ENCODE assay signal across 7 mouse cellular contexts in genomic region chr6:120916972-120917881, GRCm38 (mm10). TPM values are rescaled to one million over a fixed set of nuclear protein-coding genes. Genes with fewer than 3 reads are reported as not detected.
DNase-seq lines count a peak whose midpoint lies in the region; ATAC-seq and TF ChIP-seq lines count a peak whose summit lies in the region.
"Not testable (repeated sequence)": the region's sequence is repeated elsewhere in the genome, so short reads cannot be mapped to it uniquely, and the experiment has no call there.

No protein-coding gene starts in this region.

- peak overlapping the region; percentile 61 for H3K9ac ChIP-seq in embryonic facial prominence, embryonic 14.5 days (ENCODE audit: low read depth, low read length)
- not testable (repeated sequence) for H3K9ac ChIP-seq in heart, adult 2 months (ENCODE audit: low read depth, low read length); limb, embryonic 11.5 days (ENCODE audit: low read length)
- peak overlapping the region; percentile 81 for H3K9ac ChIP-seq in hindbrain, embryonic 16.5 days (ENCODE audit: low read depth, low read length)
- peak overlapping the region; percentile 48 for H3K9ac ChIP-seq in neural tube, embryonic 11.5 days (ENCODE audit: low read length)

- TF ChIP-seq POLR2A in heart, adult 2 months (IDR thresholded peaks at IDR 0.05; ENCODE audit: insufficient read depth, low read depth, low read length), result not testable (repeated sequence)

- peak overlapping the region; percentile 94 for H3K4me2 ChIP-seq in embryonic facial prominence, embryonic 14.5 days (ENCODE audit: low read depth, low read length)
- peak overlapping the region; percentile 96 for H3K4me2 ChIP-seq in hindbrain, embryonic 16.5 days (ENCODE audit: low read length)
- H3K4me2 ChIP-seq in limb, embryonic 11.5 days (ENCODE audit: low read depth, severe bottlenecking), result peak overlapping the region; percentile 93
- H3K4me2 ChIP-seq in neural tube, embryonic 11.5 days (ENCODE audit: low read depth), result peak overlapping the region; percentile 93

- WGBS in embryonic facial prominence, embryonic 14.5 days, result 32% methylated on average over 9 of the region's 14 CpGs
- WGBS in heart, adult 2 months, result 20% methylated on average over 10 of the region's 14 CpGs
- WGBS in hindbrain, embryonic 16.5 days, result 33% methylated on average over 7 of the region's 14 CpGs
- 30% methylated on average over 10 of the region's 14 CpGs for WGBS in limb, embryonic 11.5 days
- WGBS in neural tube, embryonic 11.5 days, result 27% methylated on average over 10 of the region's 14 CpGs

- H3K27me3 ChIP-seq in embryonic facial prominence, embryonic 14.5 days (replicated peaks; ENCODE audit: control insufficient read depth, insufficient read depth, low read length); heart, adult 2 months (ENCODE audit: control insufficient read depth, insufficient read depth, low read length); hindbrain, embryonic 16.5 days (replicated peaks; ENCODE audit: control insufficient read depth, insufficient read depth, low read length); limb, embryonic 11.5 days (ENCODE audit: control insufficient read depth, insufficient read depth, low read length); neural tube, embryonic 11.5 days (ENCODE audit: control insufficient read depth, insufficient read depth, low read length): not testable (repeated sequence)

- TF ChIP-seq CTCF in heart, adult 2 months (IDR thresholded peaks at IDR 0.05), result not testable (repeated sequence)

- H3K9me3 ChIP-seq in embryonic facial prominence, embryonic 14.5 days (ENCODE audit: control insufficient read depth, low read length); hindbrain, embryonic 16.5 days (ENCODE audit: control insufficient read depth, low read length); limb, embryonic 11.5 days (ENCODE audit: control insufficient read depth, low read length); neural tube, embryonic 11.5 days (ENCODE audit: control insufficient read depth, low read length): not testable (repeated sequence)

- intact Hi-C loops in heart, adult 2 months (cut with DNase I), result loop anchor here (5.0 kb wide), 1 partner anchor 260 kb away; no protein-coding TSS in a partner anchor

- TF ChIP-seq EP300 in heart, adult 2 months (IDR thresholded peaks at IDR 0.05; ENCODE audit: insufficient read depth, low read depth, low read length), result not testable (repeated sequence)

- peaks cover 13% of the 10 kb centered on the region for H3K4me1 ChIP-seq in embryonic facial prominence, embryonic 14.5 days (ENCODE audit: control insufficient read depth, insufficient read depth, low read length)
- H3K4me1 ChIP-seq in heart, adult 2 months (ENCODE audit: control insufficient read depth, insufficient read depth, low read length); hindbrain, embryonic 16.5 days (ENCODE audit: control insufficient read depth, insufficient read depth, low read depth, low read length); limb, embryonic 11.5 days (ENCODE audit: control insufficient read depth, insufficient read depth, low read length); neural tube, embryonic 11.5 days (ENCODE audit: control insufficient read depth, insufficient read depth, low read length): not testable (repeated sequence)

- H3K4me3 ChIP-seq in embryonic facial prominence, embryonic 14.5 days (ENCODE audit: low read depth, low read length), result peak overlapping the region; percentile 64
- peak overlapping the region; percentile 60 for H3K4me3 ChIP-seq in heart, adult 2 months
- peak overlapping the region; percentile 75 for H3K4me3 ChIP-seq in hindbrain, embryonic 16.5 days (ENCODE audit: low read length)
- H3K4me3 ChIP-seq in limb, embryonic 11.5 days (ENCODE audit: low read depth, low read length), result peak overlapping the region; percentile 72
- peak overlapping the region; percentile 65 for H3K4me3 ChIP-seq in neural tube, embryonic 11.5 days (ENCODE audit: low read depth, low read length)

- H3K79me2 ChIP-seq in heart, adult 2 months (replicated peaks; ENCODE audit: control insufficient read depth, insufficient read depth, low read length), result not testable (repeated sequence)

- DNase-seq in NIH3T3 (ENCODE audit: low read depth), result peak; percentile 61
- DNase-seq in embryonic facial prominence, embryonic 14.5 days (ENCODE audit: low spot score); limb, embryonic 11.5 days (ENCODE audit: low spot score); neural tube, embryonic 11.5 days (ENCODE audit: low spot score): not testable (repeated sequence)
- DNase-seq in heart, adult 2 months, result peak in 1 of 2 experiments; percentile 34
- peak; percentile 24 for DNase-seq in lung, postnatal 10 days

- ATAC-seq in embryonic facial prominence, embryonic 14.5 days (ENCODE audit: low read depth), result peak; percentile 46; the same call in 1 of the 2 replicates
- ATAC-seq in hindbrain, embryonic 16.5 days; limb, embryonic 11.5 days (ENCODE audit: insufficient number of reproducible peaks, low FRiP score, low TSS enrichment, low read depth): not testable (repeated sequence)
- ATAC-seq in neural tube, embryonic 11.5 days (ENCODE audit: insufficient read depth, low FRiP score, low TSS enrichment), result peak; percentile 25; the same call in 1 of the 2 replicates

- H3K36me3 ChIP-seq in embryonic facial prominence, embryonic 14.5 days (ENCODE audit: control insufficient read depth, insufficient read depth, low read length); heart, adult 2 months (ENCODE audit: control insufficient read depth, insufficient read depth, low read length); hindbrain, embryonic 16.5 days (ENCODE audit: control insufficient read depth, insufficient read depth, low read length); limb, embryonic 11.5 days (ENCODE audit: control insufficient read depth, insufficient read depth, low read length); neural tube, embryonic 11.5 days (ENCODE audit: control insufficient read depth, insufficient read depth, low read length): not testable (repeated sequence)

- not testable (repeated sequence) for H3K27ac ChIP-seq in embryonic facial prominence, embryonic 14.5 days (replicated peaks; ENCODE audit: low read depth, low read length); hindbrain, embryonic 16.5 days (ENCODE audit: low read depth, low read length); limb, embryonic 11.5 days (replicated peaks; ENCODE audit: low read depth, low read length); neural tube, embryonic 11.5 days (ENCODE audit: low read depth, low read length)
- peak overlapping the region; percentile 57 for H3K27ac ChIP-seq in heart, adult 2 months

RNA-seq across cellular contexts. Expression of gene Bid, which starts 0.6 kb away (rescaled TPM):
- 13.4 and 18.2 TPM in 2 replicates for polyA plus RNA-seq in embryonic facial prominence, embryonic 14.5 days (2014; fragmentation: Nextera tagmentation; extraction: Ambion mirVana)
- total RNA-seq in heart, adult 2 months (2021), result 1 to 10 TPM in 1 of 2 experiments, under 1 TPM in 1; 0.65 to 1.1 TPM
- 1.3 and 1.5 TPM in 2 replicates for polyA plus RNA-seq in heart, adult 2 months (2012; rRNA removed)
- 43.0 and 45.6 TPM in 2 replicates for polyA plus RNA-seq in hindbrain, embryonic 16.5 days (2015; fragmentation: Nextera tagmentation; extraction: Ambion mirVana)
- polyA plus RNA-seq in limb, embryonic 11.5 days (2014; fragmentation: Nextera tagmentation; extraction: Ambion mirVana), result 15.6 and 17.0 TPM in 2 replicates
- 17.5 and 17.8 TPM in 2 replicates for polyA plus RNA-seq in neural tube, embryonic 11.5 days (2014; fragmentation: Nextera tagmentation; extraction: Ambion mirVana)
